Mouse (Mus musculus) splenic B cell, adult 2 months (primary cell): ENCODE data around the gene Clcnka.

Experiments used
- DNase-seq: peaks from one replicate; pipeline ENCODE4 v3.0.0-alpha.2; 2011; ENCODE audit warnings: low read depth, low spot score
- H3K27me3 ChIP-seq: 2 replicates; pipeline ENCODE4 v1.6.1; 2012; ENCODE audit warnings: mild to moderate bottlenecking, low read length, moderate library complexity, mixed read lengths; ENCODE audit not compliant: control insufficient read depth, poor library complexity, insufficient read depth, severe bottlenecking
- H3K36me3 ChIP-seq: 2 replicates; pipeline ENCODE4 v1.6.1; 2012; ENCODE audit warnings: mild to moderate bottlenecking, low read length, moderate library complexity, mixed read lengths; ENCODE audit not compliant: control insufficient read depth, poor library complexity, insufficient read depth, severe bottlenecking

The Clcnka gene

DNA sequence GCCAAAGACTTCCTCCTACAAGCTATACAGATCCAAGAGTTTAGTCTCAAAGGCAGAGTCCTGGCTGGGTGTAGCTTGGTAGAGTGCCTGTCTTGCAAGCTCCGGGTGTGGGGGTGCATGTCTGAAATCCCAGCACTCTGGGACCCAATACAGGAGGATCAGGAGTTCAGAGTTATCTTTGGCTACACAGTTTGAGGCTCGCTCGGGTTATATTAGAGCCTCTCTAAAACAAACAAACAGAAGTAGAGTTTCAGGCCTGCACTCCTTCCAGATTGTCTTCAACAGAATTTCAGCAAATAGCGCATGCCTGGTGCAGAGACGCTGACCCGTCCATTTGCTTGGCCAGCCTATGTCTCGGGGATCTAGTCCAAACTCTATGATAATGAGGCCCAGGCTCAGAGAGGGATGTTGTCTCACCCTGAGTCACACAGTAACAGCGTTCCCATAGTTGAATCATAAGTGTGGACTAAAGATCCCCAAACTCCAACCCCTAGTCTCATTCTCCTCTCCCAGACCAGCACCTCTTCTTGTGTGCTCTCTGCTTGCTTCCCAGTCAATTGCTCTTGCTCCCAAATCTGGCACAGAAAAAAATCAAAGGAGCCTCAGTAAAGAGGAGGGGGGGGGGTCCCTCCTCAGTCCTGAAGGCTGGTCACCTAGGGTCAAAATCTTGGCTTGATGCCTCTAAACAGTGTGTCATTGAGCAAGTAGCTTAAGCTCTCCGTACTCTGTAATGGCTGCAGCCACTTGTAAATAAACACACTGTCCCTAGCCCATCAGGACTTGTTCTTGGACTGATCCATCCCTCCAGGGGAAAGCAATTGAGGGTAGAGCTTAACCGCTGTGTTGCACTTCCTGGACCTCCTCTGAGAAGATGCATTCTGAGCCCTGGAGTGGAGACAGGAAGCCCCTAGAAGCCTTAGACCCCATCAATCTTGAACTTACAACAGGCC, 28.5 kb upstream of the Clcnka start:
- no peaks in the 10 kb centered on the region for H3K36me3 ChIP-seq
- H3K27me3 ChIP-seq = no peaks in the 10 kb centered on the region
- no peak for DNase-seq

DNA sequence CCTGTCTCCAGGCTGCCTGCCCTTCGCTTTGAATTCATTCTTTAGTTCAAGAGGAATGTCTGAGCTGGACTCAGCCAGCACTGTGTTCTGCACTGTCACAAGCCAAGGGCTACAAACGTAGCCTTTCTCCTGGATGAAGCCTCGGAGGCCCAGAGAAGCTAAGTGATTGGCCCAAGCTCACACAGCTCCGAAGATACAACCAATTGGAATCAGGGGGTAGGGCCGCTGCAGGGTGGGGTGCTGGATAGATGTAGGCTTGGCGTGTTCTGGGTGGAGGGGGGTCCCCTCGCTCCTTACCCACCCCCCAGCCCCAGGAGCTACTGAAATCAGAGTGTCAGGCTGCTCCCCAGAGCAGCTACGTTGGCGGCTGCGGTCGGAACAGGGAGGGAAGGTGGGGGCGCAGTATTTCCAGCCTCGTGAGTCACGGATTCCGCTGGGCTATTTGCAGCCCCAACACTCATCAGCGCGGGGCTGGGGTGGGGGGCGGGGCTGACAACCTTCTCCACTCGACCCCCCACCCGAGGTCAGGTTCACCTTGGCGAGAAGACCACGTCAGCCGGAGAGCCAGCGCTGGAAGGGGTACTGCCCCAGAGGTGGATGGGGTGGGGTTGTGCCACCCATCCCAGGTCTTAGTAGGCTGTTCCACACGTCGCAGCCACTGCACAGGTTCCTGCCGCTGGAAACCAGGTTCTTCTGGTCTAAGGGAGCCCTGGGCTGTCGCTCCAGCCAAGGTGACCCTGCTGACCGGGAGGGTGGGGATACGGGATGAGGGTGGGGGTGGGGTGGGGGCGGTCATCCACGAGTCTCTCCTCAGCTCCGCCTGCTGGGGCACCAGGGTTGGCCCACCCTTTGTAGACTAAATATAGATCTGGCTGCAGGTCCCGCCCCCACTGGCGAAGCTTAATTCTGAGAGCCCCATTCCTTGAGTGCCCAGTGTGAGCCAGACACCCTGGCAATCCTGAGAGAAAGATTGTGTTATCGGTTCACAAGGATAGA, 27.3 kb upstream of the Clcnka start:
- Histone ChIP-seq H3K27me3 (no peaks in the 10 kb centered on the region), H3K36me3 (no peaks in the 10 kb centered on the region)
- peak; percentile 84 for DNase-seq

DNA sequence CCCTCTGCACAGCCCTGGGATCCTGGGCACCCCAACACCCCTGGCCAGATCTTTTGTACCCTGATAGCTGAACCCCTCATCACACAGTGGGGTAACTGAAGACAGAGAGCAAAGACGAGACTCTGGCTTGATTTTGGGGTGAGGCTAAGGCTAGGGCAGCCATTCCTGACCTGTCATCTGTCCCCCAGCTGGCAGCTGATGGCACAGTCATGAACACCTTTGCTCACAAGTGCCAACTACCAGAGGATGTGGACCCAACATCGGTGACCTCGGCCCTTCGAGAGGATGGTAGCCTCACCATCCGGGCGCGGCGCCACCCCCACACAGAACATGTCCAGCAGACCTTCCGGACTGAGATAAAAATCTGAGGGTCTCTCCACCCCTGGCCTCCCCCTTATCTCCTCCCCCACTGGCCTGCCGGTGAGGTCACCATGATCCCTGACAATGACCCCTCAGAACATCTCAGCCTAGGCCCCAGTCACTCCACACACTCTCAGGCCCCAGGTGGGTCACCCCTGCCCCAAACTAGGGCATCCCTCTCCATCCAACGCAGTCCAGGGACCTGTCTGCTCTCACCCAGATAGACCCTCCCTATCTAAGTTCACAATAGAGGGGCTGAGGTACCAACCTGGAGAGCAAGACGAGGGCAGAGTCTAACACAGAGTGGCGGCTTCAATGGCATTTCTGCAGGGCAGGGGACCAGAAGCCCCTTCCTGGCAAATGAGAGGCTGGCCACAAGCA, 25.3 kb upstream of the Clcnka start:
- no peak for DNase-seq
- Histone ChIP-seq H3K36me3 (no peaks in the 10 kb centered on the region), H3K27me3 (no peaks in the 10 kb centered on the region)

DNA sequence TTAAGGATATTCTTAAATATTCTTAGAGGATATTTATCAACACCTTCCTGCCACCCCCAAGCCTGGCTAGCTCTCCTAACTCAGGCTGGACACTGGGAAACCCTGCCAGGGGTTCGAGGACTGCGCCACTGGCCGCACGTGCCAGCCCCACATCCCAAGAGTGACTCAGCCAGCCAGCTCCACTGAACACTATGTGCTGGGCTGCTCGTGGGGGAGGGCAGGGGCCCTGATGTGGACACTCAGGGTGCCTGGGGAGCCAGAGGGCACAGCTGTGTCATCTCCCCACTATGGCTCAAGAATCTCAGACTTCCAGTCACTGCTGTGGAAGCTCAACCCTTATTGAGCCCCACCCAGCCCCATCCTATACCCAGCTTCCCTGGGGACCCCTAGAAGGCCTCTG, 24.8 kb upstream of the Clcnka start:
- Histone ChIP-seq H3K36me3 (no peaks in the 10 kb centered on the region), H3K27me3 (no peaks in the 10 kb centered on the region)
- no peak for DNase-seq

DNA sequence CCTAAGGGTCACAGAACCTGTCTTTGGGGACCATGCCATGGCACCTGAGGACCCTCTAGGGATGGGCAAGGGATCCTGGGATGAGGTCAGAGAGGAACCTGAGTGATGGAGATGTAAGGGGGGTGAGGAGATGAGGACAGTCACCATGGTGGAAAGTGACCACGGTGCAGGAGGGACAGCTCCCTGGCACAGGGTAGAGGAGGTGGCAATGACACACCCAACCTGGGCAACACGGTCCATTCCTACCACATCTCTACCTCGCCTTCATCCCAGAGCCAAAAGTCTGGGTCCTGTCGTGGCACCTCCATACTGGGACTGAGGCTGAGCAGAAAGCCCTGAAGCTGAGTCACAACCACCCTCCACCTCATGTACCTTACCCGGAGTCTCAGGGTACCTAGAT, 24.3 kb upstream of the Clcnka start:
- no peak for DNase-seq
- no peaks in the 10 kb centered on the region for H3K27me3 ChIP-seq
- no peaks in the 10 kb centered on the region for H3K36me3 ChIP-seq

DNA sequence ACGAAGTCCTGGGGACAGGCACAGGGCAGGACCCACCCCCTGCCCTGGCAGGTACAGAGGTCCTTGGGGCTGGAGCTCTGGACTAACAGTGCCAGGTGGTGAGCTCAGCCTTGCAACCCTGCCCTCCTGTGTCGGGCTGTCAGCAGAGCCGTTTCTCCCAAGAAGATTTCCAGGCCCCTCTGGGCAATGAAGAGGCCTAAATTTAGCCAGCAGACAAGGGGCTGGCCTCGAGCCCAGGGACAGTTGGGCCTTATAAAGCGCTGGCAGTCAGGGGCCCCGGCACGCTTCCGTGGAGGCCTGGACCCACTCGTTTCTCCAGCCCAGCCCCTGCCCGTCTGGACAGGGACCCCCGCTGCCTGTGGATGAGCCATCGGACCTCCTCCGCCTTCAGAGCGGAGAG, 22.9 kb upstream of the Clcnka start:
- H3K36me3 ChIP-seq = no peaks in the 10 kb centered on the region
- DNase-seq = no peak

DNA sequence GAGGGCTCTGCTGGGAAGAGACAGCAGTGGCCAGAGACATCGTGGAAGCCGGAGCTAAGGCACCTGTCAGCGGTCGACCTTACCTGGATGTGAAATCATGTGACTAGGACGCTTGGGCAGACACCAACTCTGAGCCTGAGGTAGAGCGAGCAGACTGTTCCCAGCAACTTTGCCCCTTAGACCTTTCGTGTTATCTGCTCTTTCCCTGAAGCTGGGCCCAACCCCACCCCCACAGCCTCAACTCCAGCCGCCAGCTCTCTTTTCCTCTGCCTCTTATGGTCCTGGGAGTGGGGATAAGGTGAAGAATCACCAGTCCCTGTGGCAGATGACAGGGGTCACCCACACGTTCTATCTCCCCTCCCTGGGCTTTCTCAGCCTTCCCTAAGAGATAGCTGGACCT, 22.4 kb upstream of the Clcnka start:
- Histone ChIP-seq H3K36me3 (no peaks in the 10 kb centered on the region), H3K27me3 (no peaks in the 10 kb centered on the region)
- DNase-seq = no peak

More for the DNA sequence above, 22.9 kb upstream of the Clcnka start:
- no peaks in the 10 kb centered on the region for H3K27me3 ChIP-seq

DNA sequence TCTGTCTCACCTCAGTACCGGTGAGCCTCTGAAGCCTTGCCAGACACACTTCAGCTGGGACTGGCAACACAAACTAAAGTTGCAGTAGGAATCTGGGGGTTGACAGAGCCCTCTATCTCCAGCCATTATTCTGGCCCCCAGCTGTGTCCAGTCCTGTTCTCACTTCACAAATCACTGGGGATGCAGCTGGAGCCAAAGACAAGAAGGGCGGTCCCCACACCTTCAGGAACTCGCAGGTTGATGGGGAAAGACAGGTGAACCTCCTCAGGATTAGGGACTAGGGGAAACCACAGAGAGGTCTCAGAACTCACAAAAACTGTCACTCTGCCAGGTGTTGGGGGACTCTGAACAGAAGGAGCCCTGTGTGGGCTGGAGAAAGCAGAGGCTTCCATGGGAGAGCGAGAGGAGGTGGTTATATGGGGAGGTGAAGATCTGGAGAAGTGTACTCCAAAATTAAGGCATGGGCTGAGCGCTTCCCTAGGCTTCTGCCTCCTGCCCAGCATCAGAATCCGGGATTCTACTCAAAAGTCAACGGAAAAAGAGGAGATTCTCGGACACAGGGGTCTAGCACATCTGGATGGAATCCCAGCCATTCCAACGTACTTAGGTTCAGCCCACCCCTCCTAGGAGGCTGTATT, 21.8 kb upstream of the Clcnka start, which contains the start of gene Hspb7:
Gene Hspb7 (plus strand): TSS at position 588 of the 638 bp plus-strand sequence.
- no peaks in the 10 kb centered on the region for H3K27me3 ChIP-seq

DNA sequence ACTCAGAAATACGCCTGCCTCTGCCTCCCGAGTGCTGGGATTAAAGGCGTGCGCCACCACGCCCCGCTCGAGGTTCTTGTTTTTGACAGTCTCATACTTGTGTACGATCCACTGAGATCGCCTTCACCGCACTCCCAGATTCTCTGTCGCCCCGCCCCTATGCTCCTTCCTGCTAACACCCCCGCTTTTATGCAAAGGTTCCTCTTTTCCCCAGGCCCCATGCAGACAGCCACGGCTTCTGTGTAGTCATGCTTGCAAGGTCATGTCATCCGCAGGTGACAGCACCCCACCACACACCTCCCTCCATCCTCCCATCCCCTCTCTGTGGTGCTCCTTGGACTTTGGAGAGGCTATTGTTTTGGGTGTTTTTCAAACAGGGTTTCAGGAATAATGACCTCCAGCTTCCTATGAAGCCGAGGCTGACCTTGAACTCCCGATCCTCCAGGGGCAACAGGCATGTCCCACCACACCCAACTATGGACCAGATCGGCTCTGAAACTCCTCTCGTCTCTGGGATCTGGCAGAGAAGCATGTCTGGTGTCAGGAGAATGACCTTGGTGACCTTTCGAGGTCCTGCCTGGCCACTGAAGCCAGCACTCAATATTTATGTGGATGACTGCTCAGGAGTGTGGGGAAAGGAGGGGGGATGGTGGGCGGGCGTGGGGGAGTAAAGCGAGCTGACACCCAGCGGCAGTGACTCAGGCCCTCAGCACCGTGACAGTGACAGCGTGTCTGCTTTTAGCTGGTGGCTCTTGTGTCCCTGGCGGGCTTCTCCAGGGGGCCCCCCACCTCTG, 21.1 kb upstream of the Clcnka start:
- no peaks in the 10 kb centered on the region for H3K36me3 ChIP-seq
- no peaks in the 10 kb centered on the region for H3K27me3 ChIP-seq
- peak; percentile 90 for DNase-seq

More for the DNA sequence above, 21.8 kb upstream of the Clcnka start, which contains the start of gene Hspb7:
- no peaks in the 10 kb centered on the region for H3K36me3 ChIP-seq
- DNase-seq = no peak

DNA sequence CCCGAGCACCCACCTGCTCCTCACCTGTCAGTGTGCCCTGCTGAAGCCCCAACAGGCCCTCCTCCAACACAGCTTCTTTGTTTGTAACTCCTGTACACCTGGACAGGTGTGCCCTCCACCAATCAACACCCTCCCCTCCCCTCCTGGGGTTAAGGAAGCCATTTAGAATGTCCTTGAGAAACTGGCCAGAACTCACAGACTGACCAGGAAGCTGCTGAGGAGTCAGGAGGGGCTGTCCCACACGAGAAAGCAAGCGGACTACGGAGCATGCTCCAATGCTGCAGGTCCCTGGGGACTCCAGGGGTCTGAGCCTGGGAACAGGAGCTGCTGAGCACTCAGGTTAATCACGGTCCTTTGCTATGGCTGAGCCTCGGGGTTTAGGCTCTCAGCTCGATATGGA, 17.4 kb upstream of the Clcnka start, which contains the start of gene Clcnkb:
Gene Clcnkb (minus strand): TSS at position 91 of the 400 bp plus-strand sequence.
- Histone ChIP-seq H3K27me3 (no peaks in the 10 kb centered on the region), H3K36me3 (no peaks in the 10 kb centered on the region)
- no peak for DNase-seq

DNA sequence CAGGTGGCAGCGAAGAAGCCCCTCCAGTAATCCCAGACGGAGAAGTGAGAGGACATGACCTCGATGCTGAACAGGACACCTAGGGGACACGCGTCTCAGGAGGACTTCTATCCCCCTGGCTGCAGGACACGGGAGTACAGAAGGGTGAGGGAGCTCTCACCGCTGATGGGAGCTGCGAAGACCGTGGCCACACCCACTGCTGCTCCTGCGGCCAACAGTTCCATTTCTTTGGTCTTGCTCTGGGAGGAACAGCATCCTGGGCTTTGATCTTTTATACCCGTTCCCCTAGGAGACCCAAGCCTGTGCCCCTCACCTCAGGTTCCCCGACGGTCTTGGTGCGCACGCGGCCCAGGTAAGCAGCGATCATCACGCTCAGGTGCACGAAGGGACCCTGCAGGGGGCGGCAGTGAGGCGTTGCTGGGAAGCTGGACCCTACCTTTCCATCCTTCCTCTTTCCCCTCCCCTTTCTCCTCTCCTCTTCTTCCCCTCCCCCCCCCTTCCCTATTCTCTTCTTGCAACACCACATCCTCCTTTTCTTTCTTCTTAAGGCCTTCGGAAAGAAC, 13.0 kb upstream of the Clcnka start:
- peak; percentile 34 for DNase-seq
- no peaks in the 10 kb centered on the region for H3K36me3 ChIP-seq

DNA sequence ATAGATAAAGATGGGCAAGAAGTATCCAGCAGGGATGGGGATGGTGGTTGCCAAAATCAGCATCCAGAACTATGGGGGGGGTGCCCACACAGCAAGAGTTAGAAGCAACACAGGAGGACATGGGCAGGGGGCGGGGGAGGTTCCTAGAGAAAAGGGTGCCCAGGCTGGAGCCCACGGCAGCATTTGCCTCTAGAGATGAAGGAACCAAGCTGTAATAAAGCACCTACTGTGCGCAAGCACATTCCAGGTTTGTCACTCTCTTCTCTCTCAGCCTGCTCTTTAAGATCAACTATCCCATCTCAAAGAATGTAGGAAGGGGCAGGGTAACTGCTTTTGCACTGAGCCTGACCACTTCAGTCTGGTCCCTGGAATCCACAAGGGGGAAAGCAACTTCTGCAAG, 10.1 kb upstream of the Clcnka start:
- no peaks in the 10 kb centered on the region for H3K36me3 ChIP-seq
- no peaks in the 10 kb centered on the region for H3K27me3 ChIP-seq
- no peak for DNase-seq

More for the DNA sequence above, 13.0 kb upstream of the Clcnka start:
- no peaks in the 10 kb centered on the region for H3K27me3 ChIP-seq
